Mouse (Mus musculus) layer of hippocampus, adult 2 months (tissue): ENCODE results near the gene Fam122c. TPM values are rescaled to one million over a fixed set of nuclear protein-coding genes. Genes with fewer than 3 reads are reported as not detected.
A peak's percentile ranks its signal among the peaks of the same experiment; 100 is the strongest.

Source experiments
- DNase-seq, 2 experiments: peaks; one replicate each; pipeline ENCODE4 v3.0.0; 2022; ENCODE audit warnings: low spot score in 2 of 2
- H3K27ac ChIP-seq: fragments of 200-600 bp; 2 replicates; pipeline ENCODE4 v1.8.1; 2022
- H3K4me3 ChIP-seq: fragments of 200-600 bp; 2 replicates; pipeline ENCODE4 v1.8.1; 2022; ENCODE audit warnings: mild to moderate bottlenecking
- CTCF ChIP-seq: fragments of 200-600 bp; conservative IDR thresholded peaks from 2 replicates; pipeline ENCODE4 v1.8.1; 2022; ENCODE audit warnings: antibody characterized with exemption, mild to moderate bottlenecking, moderate library complexity
- total RNA-seq, 2 experiments: library from RNA; stranded (reverse); gene quantifications; 2 replicates each; pipeline ENCODE4 v1.2.3; 2021

Fam122c gene
- total RNA-seq, 2 experiments from 2014 or later, result not detected

- TF ChIP-seq CTCF, result no peak
- Histone ChIP-seq H3K4me3 (no peak overlapping the region), H3K27ac (no peak overlapping the region)
- DNase-seq, result no peak
Measured at GRCm38 (mm10) chrX:53287924-53288323, 14.7 kb downstream of the Fam122c start.

GRCm38 (mm10) chrX:53320564-53320963 lies 47.3 kb downstream of the Fam122c start:
- no peak overlapping the region for H3K27ac ChIP-seq
- no peak overlapping the region for H3K4me3 ChIP-seq
- no peak for TF ChIP-seq CTCF
- DNase-seq, result no peak

GRCm38 (mm10) chrX:53321111-53321510 lies 47.9 kb downstream of the Fam122c start:
- Histone ChIP-seq H3K27ac (no peak overlapping the region), H3K4me3 (no peak overlapping the region)
- no peak for DNase-seq
- no peak for TF ChIP-seq CTCF

GRCm38 (mm10) chrX:53330396-53330795 lies 57.2 kb downstream of the Fam122c start:
- no peak overlapping the region for H3K27ac ChIP-seq
- no peak for DNase-seq
- no peak overlapping the region for H3K4me3 ChIP-seq
- TF ChIP-seq CTCF, result no peak

- H3K27ac ChIP-seq, result no peak overlapping the region
- DNase-seq, result no peak
- H3K4me3 ChIP-seq, result no peak overlapping the region
- peak; percentile 54 for TF ChIP-seq CTCF
Measured at GRCm38 (mm10) chrX:53337355-53337754, 64.1 kb downstream of the Fam122c start.

- DNase-seq, result peak in 1 of 2 experiments; percentile 12
- peak; percentile 85 for TF ChIP-seq CTCF
- Histone ChIP-seq H3K27ac (no peak overlapping the region), H3K4me3 (no peak overlapping the region)
Measured at GRCm38 (mm10) chrX:53341531-53341930, 68.3 kb downstream of the Fam122c start.

- DNase-seq, result no peak
- Histone ChIP-seq H3K27ac (no peak overlapping the region), H3K4me3 (no peak overlapping the region)
- no peak for TF ChIP-seq CTCF
Measured at GRCm38 (mm10) chrX:53348374-53348773, 75.2 kb downstream of the Fam122c start.

GRCm38 (mm10) chrX:53364668-53365383 lies 91.6 kb downstream of the Fam122c start:
- TF ChIP-seq CTCF, result no peak
- Histone ChIP-seq H3K27ac (no peak overlapping the region), H3K4me3 (no peak overlapping the region)
- DNase-seq, result no peak

GRCm38 (mm10) chrX:53369534-53370365 lies 96.5 kb downstream of the Fam122c start:
- DNase-seq, result no peak
- Histone ChIP-seq H3K4me3 (peak overlapping the region; percentile 75), H3K27ac (peak overlapping the region; percentile 89)
- TF ChIP-seq CTCF, result no peak

GRCm38 (mm10) chrX:53370366-53370740 lies 97.1 kb downstream of the Fam122c start, which contains the start of gene Mospd1:
Gene Mospd1, minus strand, starts transcription at chrX:53370502.
- Histone ChIP-seq H3K27ac (peak within 1 kb of the TSS; percentile 89), H3K4me3 (peak within 1 kb of the TSS; percentile 75)
- no peak for TF ChIP-seq CTCF
- peak; percentile 77 to 85 for DNase-seq

Other genes with a start within 250 kb of the Fam122c start
- not detected for gene Plac1, start 33.3 kb upstream of the Fam122c start, total RNA-seq
- 1 to 10 TPM; 3.0 to 3.7 TPM for gene Fam122b, start 3.6 kb upstream of the Fam122c start, total RNA-seq
- 10 to 100 TPM in 1 of 2 experiments, 1 to 10 TPM in 1; 9.7 to 12.4 TPM for gene Mospd1, start 97.1 kb downstream of the Fam122c start, total RNA-seq
- gene Etd, start 161.5 kb downstream of the Fam122c start, total RNA-seq, result not detected